8 mouse cellular contexts compared by ENCODE assay signal in genomic region chr7:28440739-28441138, GRCm38 (mm10). TPM values are rescaled to one million over a fixed set of nuclear protein-coding genes. Genes with fewer than 3 reads are reported as not detected.
DNase-seq lines count a peak whose midpoint lies in the region; TF ChIP-seq lines count a peak whose summit lies in the region.

No protein-coding gene starts in this region.

- H3K27ac ChIP-seq in kidney, adult 2 months (ENCODE audit: insufficient read depth, low read depth, low read length) = peak overlapping the region; percentile 71; the same call in 1 of the 2 replicates
- H3K27ac ChIP-seq in layer of hippocampus, adult 2 months = no peak overlapping the region

- peaks cover 3% of the 10 kb centered on the region; the same call in 1 of the 2 replicates for H3K4me1 ChIP-seq in kidney, adult 2 months (ENCODE audit: control insufficient read depth, insufficient read depth, low read length)

- peak; percentile 91 for DNase-seq in CD4-positive helper T cell, adult 2 months (ENCODE audit: low read depth, low spot score)
- DNase-seq in MEL-GATA-1-ER (ENCODE audit: extremely low read depth, low read depth) = peak; percentile 83
- DNase-seq in kidney, adult 2 months = peak; percentile 73
- peak; percentile 89 for DNase-seq in lung, postnatal 36 days
- DNase-seq in thymus, postnatal 10 days (ENCODE audit: low spot score in 2 of 2) = peak; percentile 78 to 84
- no peak for DNase-seq in layer of hippocampus, adult 2 months (ENCODE audit: low spot score in 2 of 2)
- DNase-seq in cerebellum, adult 18-20 months = no peak
- no peak for DNase-seq in urinary bladder, adult 2 months (ENCODE audit: low spot score)

- peak overlapping the region; percentile 16; the same call in 1 of the 2 replicates for H3K4me3 ChIP-seq in kidney, adult 2 months (ENCODE audit: insufficient read depth, low read depth, low read length)
- H3K4me3 ChIP-seq in layer of hippocampus, adult 2 months = no peak overlapping the region

- 36% methylated on average over 2 of the region's 2 CpGs for WGBS in kidney, adult 2 months

- TF ChIP-seq POLR2A in kidney, adult 2 months (IDR thresholded peaks at IDR 0.05; ENCODE audit: low read depth, low read length) = no peak

- no peak for TF ChIP-seq CTCF in kidney, adult 2 months (conservative IDR thresholded peaks at IDR 0.05; ENCODE audit: insufficient read depth, insufficient read length, low read depth, low read length)
- no peak for TF ChIP-seq CTCF in layer of hippocampus, adult 2 months (conservative IDR thresholded peaks at IDR 0.05)

- H3K27me3 ChIP-seq in kidney, adult 2 months (replicated peaks; ENCODE audit: control insufficient read depth, insufficient read depth, low read length) = no peaks in the 10 kb centered on the region

- no peaks in the 10 kb centered on the region for H3K36me3 ChIP-seq in kidney, adult 2 months (ENCODE audit: control insufficient read depth, insufficient read depth, low read length)

RNA-seq across cellular contexts. Expression of gene Gmfg, which starts 3.5 kb away (rescaled TPM):
- 8.4 and 14.5 TPM in 2 replicates for polyA plus RNA-seq in kidney, adult 2 months (2012; rRNA removed)
- total RNA-seq in layer of hippocampus, adult 2 months (2021) = 1 to 10 TPM in 1 of 2 experiments, under 1 TPM in 1; 0.86 to 2.3 TPM
- 18.6 and 20.7 TPM in 2 replicates for polyA plus RNA-seq in urinary bladder, adult 2 months (2012; rRNA removed)

RNA-seq across cellular contexts. Expression of gene Lrfn1, which starts 11.0 kb away (rescaled TPM):
- polyA plus RNA-seq in kidney, adult 2 months (2012; rRNA removed) = 2.5 and 3.1 TPM in 2 replicates
- total RNA-seq in layer of hippocampus, adult 2 months (2021) = 10 to 100 TPM; 69.1 to 79.8 TPM
- polyA plus RNA-seq in urinary bladder, adult 2 months (2012; rRNA removed) = 3.9 and 4.3 TPM in 2 replicates

RNA-seq across cellular contexts. Expression of gene Paf1, which starts 48.0 kb away (rescaled TPM):
- polyA plus RNA-seq in kidney, adult 2 months (2012; rRNA removed) = 72.6 and 78.4 TPM in 2 replicates
- total RNA-seq in layer of hippocampus, adult 2 months (2021) = 10 to 100 TPM; 68.4 to 79.0 TPM
- polyA plus RNA-seq in urinary bladder, adult 2 months (2012; rRNA removed) = 108 and 130 TPM in 2 replicates

RNA-seq across cellular contexts. Expression of gene Med29, which starts 48.2 kb away (rescaled TPM):
- 71.9 and 72.1 TPM in 2 replicates for polyA plus RNA-seq in kidney, adult 2 months (2012; rRNA removed)
- total RNA-seq in layer of hippocampus, adult 2 months (2021) = 10 to 100 TPM; 17.7 to 18.7 TPM
- 25.6 and 30.8 TPM in 2 replicates for polyA plus RNA-seq in urinary bladder, adult 2 months (2012; rRNA removed)

Comparison
In these comparisons a context has a peak if more than half of its experiments do, and no peak if none do; other contexts are left out.
1. DNase-seq: peak in CD4-positive helper T cell, adult 2 months (single experiment), MEL-GATA-1-ER (single experiment), kidney, adult 2 months (single experiment), lung, postnatal 36 days (single experiment) and thymus, postnatal 10 days (2 of 2); none in layer of hippocampus, adult 2 months (0 of 2), cerebellum, adult 18-20 months (0 of 2) and urinary bladder, adult 2 months (single experiment).